Mouse (Mus musculus): Measurements from ENCODE around the gene Clic6. TPM values are rescaled to one million over a fixed set of nuclear protein-coding genes. Genes with fewer than 3 reads are reported as not detected.

Gene Clic6
- total and polyA plus RNA-seq, 2 experiments from 2014 or later = 0.70 to 3.5 TPM

DNA sequence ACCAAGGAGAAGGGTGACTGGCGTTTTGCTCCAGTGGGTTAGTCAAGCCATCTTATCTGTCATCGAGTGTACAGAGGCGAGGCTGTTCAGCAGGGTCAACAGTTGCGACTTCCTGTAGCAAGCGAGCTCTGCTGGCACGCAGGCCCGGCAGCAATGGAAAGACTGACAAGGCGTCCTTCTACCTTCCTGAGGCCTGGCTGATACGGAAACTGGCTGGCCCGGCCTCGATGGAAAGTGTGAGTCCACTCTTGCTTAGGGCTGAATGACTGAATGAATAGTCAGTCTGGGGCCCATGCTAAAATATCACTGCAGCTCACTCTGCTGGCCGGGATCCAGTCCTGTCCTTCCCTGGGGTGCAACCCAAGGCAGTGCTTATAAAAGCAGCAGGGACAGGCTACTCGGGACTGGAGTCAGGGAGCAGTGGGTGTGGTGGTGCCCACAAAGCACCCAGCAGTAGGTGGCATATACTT, 41.9 kb upstream of the Clic6 start:
- Histone ChIP-seq H3K27ac (ENCODE audit: low read depth, low read length) (no peak overlapping the region), H3K9ac (replicated peaks; ENCODE audit: low read length, poor library complexity, severe bottlenecking) (no peak overlapping the region), H3K4me3 (ENCODE audit: low read depth, low read length) (no peak overlapping the region), H3K9me3 (ENCODE audit: low read length) (no peaks in the 10 kb centered on the region), H3K27me3 (ENCODE audit: insufficient read depth, low read length) (no peaks in the 10 kb centered on the region), H3K4me2 (ENCODE audit: low read depth, low read length, poor library complexity, severe bottlenecking) (no peak overlapping the region), H3K36me3 (ENCODE audit: insufficient read depth, low read length) (0 out of 2 replicates have a peak, but pooled peaks cover 4% of the 10 kb centered on the region), H3K4me1 (ENCODE audit: insufficient read depth, low read length) (peaks cover 3% of the 10 kb centered on the region; the same call in 1 of the 2 replicates)
- no peak for ATAC-seq (ENCODE audit: low FRiP score)
- DNase-seq (ENCODE audit: low spot score) = no peak
- WGBS = 78% methylated on average over 13 of the region's 13 CpGs
- 0 out of 2 replicates have a peak, but pooled peaks have one; percentile 5 for TF ChIP-seq CTCF (IDR thresholded peaks at IDR 0.05)

DNA sequence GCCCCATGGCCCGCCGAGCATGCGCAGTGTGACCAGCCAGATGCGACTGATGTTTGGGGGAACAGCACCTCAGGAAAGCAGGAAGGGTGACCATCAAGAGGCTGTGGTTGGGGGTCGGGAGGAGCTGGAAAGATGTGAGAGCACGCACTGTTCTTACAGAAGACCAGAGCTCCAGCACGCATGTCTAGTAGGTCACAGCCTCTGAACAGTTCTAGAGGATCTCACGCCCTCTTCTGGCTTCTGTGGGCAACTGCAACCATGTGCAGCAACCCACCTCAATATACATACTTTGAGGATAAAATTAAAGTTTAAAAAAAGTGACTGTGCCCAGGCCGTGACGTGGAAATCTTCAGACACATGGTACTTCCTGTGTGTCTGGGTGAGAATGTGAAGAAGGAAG, 40.2 kb upstream of the Clic6 start:
- H3K27me3 ChIP-seq (ENCODE audit: insufficient read depth, low read length) = no peaks in the 10 kb centered on the region
- H3K9ac ChIP-seq (replicated peaks; ENCODE audit: low read length, poor library complexity, severe bottlenecking) = no peak overlapping the region
- peaks cover 3% of the 10 kb centered on the region; the same call in 1 of the 2 replicates for H3K4me1 ChIP-seq (ENCODE audit: insufficient read depth, low read length)
- no peak overlapping the region for H3K4me3 ChIP-seq (ENCODE audit: low read depth, low read length)
- peaks cover 11% of the 10 kb centered on the region for H3K36me3 ChIP-seq (ENCODE audit: insufficient read depth, low read length)
- 71% methylated on average over 10 of the region's 10 CpGs for WGBS
- ATAC-seq (ENCODE audit: low FRiP score) (no peak), DNase-seq (ENCODE audit: low spot score) (peak; percentile 62)
- TF ChIP-seq CTCF (IDR thresholded peaks at IDR 0.05) = peak; percentile 72
- no peaks in the 10 kb centered on the region for H3K9me3 ChIP-seq (ENCODE audit: low read length)
- no peak overlapping the region for H3K27ac ChIP-seq (ENCODE audit: low read depth, low read length)
- no peak overlapping the region for H3K4me2 ChIP-seq (ENCODE audit: low read depth, low read length, poor library complexity, severe bottlenecking)

DNA sequence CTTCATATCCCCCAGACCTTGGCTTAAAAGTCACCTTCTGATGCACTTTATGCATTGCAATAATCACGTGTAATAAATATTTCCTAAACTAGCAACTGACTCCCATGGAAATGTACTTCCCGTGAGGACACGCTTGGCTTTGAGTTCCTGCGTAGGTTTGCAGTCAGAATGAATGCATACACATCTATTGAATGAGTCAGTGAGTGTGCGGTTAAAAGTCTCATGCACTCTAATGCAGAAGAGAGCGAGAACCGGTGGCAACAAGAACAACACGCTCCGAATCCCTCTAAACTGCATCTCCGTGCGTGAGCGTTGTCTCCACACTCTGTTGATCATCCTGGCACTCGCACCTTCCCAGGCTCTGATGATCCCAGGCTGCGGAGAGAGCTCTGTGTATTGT, 36.5 kb upstream of the Clic6 start:
- Histone ChIP-seq H3K4me2 (ENCODE audit: low read depth, low read length, poor library complexity, severe bottlenecking) (no peak overlapping the region), H3K4me1 (ENCODE audit: insufficient read depth, low read length) (no peaks in the 10 kb centered on the region), H3K27me3 (ENCODE audit: insufficient read depth, low read length) (no peaks in the 10 kb centered on the region), H3K36me3 (ENCODE audit: insufficient read depth, low read length) (peaks cover 24% of the 10 kb centered on the region), H3K27ac (ENCODE audit: low read depth, low read length) (no peak overlapping the region), H3K9ac (replicated peaks; ENCODE audit: low read length, poor library complexity, severe bottlenecking) (no peak overlapping the region), H3K4me3 (ENCODE audit: low read depth, low read length) (no peak overlapping the region), H3K9me3 (ENCODE audit: low read length) (no peaks in the 10 kb centered on the region)
- 94% methylated on average over 14 of the region's 14 CpGs for WGBS
- ATAC-seq (ENCODE audit: low FRiP score) = no peak
- DNase-seq (ENCODE audit: low spot score) = no peak
- TF ChIP-seq CTCF (IDR thresholded peaks at IDR 0.05) = no peak

DNA sequence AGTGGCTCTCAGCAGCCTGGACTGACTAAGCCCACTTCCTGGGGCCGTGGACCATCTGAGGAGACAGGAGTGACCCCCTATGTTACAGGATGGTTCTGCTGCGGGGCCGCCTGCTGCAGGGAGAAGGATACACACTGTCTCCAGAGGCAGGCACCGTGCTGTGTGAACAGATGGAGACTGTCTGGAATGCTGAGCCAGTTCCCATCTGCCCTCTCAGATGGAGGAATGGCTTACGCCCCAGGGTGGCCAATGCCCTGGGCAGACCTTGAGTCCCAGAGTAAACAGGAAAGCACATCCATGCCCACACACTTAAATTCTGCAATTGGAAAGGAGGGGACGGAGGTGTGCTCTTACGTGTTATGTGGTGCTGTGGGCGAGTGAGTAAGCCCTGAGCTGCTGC, 35.2 kb upstream of the Clic6 start:
- TF ChIP-seq CTCF (IDR thresholded peaks at IDR 0.05) = no peak
- Histone ChIP-seq H3K4me2 (ENCODE audit: low read depth, low read length, poor library complexity, severe bottlenecking) (no peak overlapping the region), H3K36me3 (ENCODE audit: insufficient read depth, low read length) (peaks cover 27% of the 10 kb centered on the region), H3K4me3 (ENCODE audit: low read depth, low read length) (no peak overlapping the region), H3K27me3 (ENCODE audit: insufficient read depth, low read length) (no peaks in the 10 kb centered on the region), H3K9ac (replicated peaks; ENCODE audit: low read length, poor library complexity, severe bottlenecking) (no peak overlapping the region), H3K9me3 (ENCODE audit: low read length) (no peaks in the 10 kb centered on the region), H3K27ac (ENCODE audit: low read depth, low read length) (no peak overlapping the region), H3K4me1 (ENCODE audit: insufficient read depth, low read length) (no peaks in the 10 kb centered on the region)
- WGBS = 87% methylated on average over 8 of the region's 8 CpGs
- ATAC-seq (ENCODE audit: low FRiP score) = no peak
- no peak for DNase-seq (ENCODE audit: low spot score)

DNA sequence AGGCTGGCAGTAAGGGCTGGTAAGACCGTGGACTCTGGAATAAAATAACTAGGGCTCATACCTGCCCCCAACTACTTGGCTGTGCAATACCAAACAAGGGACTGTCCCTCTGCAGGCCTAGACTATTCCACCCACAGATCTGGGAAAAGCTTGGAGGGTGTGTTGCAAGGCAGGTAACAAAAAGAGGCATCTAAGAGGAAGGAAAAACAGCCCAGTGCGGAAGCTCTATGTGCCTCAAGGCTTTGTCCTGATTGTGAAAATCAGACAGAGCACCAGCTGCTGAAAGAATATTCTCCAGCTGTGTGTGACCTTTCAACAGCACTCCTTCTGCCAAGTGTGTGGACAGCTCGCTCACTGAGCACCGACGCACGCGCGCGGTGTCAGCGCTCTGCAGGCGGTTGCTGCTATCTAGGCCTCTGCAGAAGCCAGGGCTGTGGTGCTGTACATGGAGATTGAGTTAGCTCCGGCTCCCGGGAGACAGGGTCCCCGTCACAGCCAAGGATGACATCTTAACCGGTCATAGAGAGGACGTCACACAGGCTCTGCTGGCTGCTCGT, 33.9 kb upstream of the Clic6 start:
- H3K36me3 ChIP-seq (ENCODE audit: insufficient read depth, low read length) = peaks cover 27% of the 10 kb centered on the region
- H3K4me2 ChIP-seq (ENCODE audit: low read depth, low read length, poor library complexity, severe bottlenecking) = no peak overlapping the region
- no peaks in the 10 kb centered on the region for H3K4me1 ChIP-seq (ENCODE audit: insufficient read depth, low read length)
- 86% methylated on average over 17 of the region's 17 CpGs for whole genome bisulfite sequencing
- H3K9me3 ChIP-seq (ENCODE audit: low read length) = no peaks in the 10 kb centered on the region
- H3K9ac ChIP-seq (replicated peaks; ENCODE audit: low read length, poor library complexity, severe bottlenecking) = no peak overlapping the region
- TF ChIP-seq CTCF (IDR thresholded peaks at IDR 0.05) = no peak
- DNase-seq (ENCODE audit: low spot score) (no peak), ATAC-seq (ENCODE audit: low FRiP score) (no peak)
- no peak overlapping the region for H3K27ac ChIP-seq (ENCODE audit: low read depth, low read length)
- no peak overlapping the region for H3K4me3 ChIP-seq (ENCODE audit: low read depth, low read length)
- H3K27me3 ChIP-seq (ENCODE audit: insufficient read depth, low read length) = no peaks in the 10 kb centered on the region

DNA sequence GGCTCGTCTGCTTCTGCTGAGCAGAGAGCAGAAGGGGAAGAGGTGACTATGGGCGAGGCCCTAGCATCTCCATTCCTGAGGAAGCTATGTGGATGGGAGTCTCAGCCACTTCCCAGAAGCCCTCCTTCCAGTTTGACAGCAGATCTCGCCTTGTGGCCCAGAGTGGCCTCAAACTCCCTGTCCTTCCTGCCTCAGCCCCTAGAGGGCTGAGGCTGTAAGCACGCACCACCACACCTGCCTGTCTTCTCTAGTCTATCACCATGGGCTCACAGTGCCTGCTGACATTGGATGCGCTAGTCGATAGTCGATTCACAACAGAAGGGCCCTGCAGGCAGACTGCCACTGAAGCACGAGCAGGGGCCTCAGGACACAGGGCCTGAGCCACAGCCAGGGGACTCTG, 32.9 kb upstream of the Clic6 start:
- no peak for ATAC-seq (ENCODE audit: low FRiP score)
- H3K27me3 ChIP-seq (ENCODE audit: insufficient read depth, low read length) = no peaks in the 10 kb centered on the region
- WGBS = 63% methylated on average over 8 of the region's 8 CpGs
- DNase-seq (ENCODE audit: low spot score) = no peak
- H3K27ac ChIP-seq (ENCODE audit: low read depth, low read length) = no peak overlapping the region
- no peak overlapping the region for H3K9ac ChIP-seq (replicated peaks; ENCODE audit: low read length, poor library complexity, severe bottlenecking)
- H3K4me3 ChIP-seq (ENCODE audit: low read depth, low read length) = no peak overlapping the region
- H3K9me3 ChIP-seq (ENCODE audit: low read length) = no peaks in the 10 kb centered on the region
- H3K4me1 ChIP-seq (ENCODE audit: insufficient read depth, low read length) = no peaks in the 10 kb centered on the region
- peaks cover 27% of the 10 kb centered on the region for H3K36me3 ChIP-seq (ENCODE audit: insufficient read depth, low read length)
- H3K4me2 ChIP-seq (ENCODE audit: low read depth, low read length, poor library complexity, severe bottlenecking) = no peak overlapping the region
- peak; percentile 59 for TF ChIP-seq CTCF (IDR thresholded peaks at IDR 0.05)

All from midbrain, postnatal 0 days (tissue).